Mouse (Mus musculus): ENCODE data around the gene A030014E15Rik.

A030014E15Rik gene

DNA sequence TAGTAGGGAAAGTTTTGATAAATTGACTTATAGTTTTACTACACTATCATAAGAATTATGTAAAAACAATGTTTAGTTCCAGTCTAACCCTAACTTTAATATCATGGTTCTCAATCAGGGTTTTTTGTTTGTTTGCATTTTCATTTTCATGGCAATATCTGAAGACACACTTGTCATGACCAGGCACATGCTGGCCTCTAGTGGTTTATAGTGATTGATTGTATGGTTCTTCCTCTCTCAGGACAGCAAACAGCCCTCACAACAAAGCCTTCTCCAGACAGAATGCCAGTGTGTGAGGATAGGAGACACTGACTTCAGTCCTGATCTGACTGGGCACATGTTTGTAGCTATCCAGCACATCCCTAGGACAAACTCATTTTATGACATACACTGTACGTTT lies 48.5 kb downstream of the A030014E15Rik start:
- POLR2A ChIA-PET: interaction anchor here in 2 of 4 experiments (0.7 to 2.3 kb wide), 10 partner anchors 9 to 151 kb away, joined by 3 to 8 read pairs (median 5); partner anchors contain the start of genes Gm47955 (in 1 of the 2) and Slc19a3 (in 1 of the 2)
- CTCF ChIA-PET: interaction anchor here in 2 of 4 experiments (1.2 to 1.8 kb wide), 5 partner anchors 12 to 186 kb away, joined by 3 to 5 read pairs (median 3); no protein-coding TSS in a partner anchor

DNA sequence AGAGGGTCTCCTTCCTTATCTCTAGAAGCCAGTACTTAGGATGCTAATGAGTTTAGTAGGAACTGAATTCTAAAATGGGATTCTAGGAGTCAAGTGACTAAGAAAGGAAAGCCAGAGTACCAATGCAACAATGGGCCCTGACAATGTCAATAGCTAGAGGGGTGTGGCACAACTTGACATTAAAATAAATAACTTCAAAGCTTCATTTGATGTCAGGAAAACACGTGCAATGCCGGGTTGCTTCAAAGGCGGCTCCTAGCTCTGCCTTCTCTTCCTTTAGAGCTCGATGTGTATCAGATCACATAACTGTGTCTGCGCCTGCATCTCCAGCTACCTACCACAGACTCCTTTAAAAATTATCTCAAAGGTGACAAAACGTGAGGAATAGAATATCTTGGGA lies 49.2 kb downstream of the A030014E15Rik start:
- ChIA-PET CTCF (interaction anchor here in 3 of 4 experiments (0.8 to 1.8 kb wide), 7 partner anchors 11 to 186 kb away, joined by 3 to 5 read pairs (median 3); partner anchors contain the start of gene Gm47955 (in 1 of the 3)), POLR2A (interaction anchor here in 3 of 4 experiments (0.6 to 2.3 kb wide), 16 partner anchors 10 to 153 kb away, joined by 3 to 8 read pairs (median 4); partner anchors contain the start of genes Gm47955 (in 1 of the 3) and Slc19a3 (in 1 of the 3))

DNA sequence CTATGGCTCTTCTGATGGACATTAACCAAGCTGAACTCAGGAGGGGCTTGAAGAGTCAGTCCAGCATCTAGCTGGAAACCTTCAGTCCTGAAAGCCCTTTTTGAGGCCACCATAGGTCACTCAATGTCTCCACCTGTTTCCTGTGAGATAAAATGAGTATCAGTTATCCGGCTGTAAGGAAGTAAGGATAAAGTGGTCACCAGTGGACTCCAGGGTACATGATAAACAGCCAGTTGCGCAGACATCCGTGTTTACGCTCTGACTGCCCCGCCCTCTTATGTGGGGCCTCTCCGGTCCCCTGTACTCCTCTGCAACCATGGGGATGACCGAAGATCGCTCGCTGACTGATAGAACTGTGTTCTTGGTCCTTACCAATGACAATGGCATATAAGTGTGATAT lies 49.6 kb downstream of the A030014E15Rik start:
- POLR2A ChIA-PET: interaction anchor here in 3 of 4 experiments (0.8 to 2.3 kb wide), 14 partner anchors 9 to 1887 kb away, joined by 3 to 8 read pairs (median 5); partner anchors contain the start of gene Gm47955 (in 1 of the 3)

More for the DNA sequence above, 49.6 kb downstream of the A030014E15Rik start:
- CTCF ChIA-PET: interaction anchor here in 3 of 4 experiments (0.8 to 1.8 kb wide), 7 partner anchors 11 to 187 kb away, joined by 3 to 5 read pairs (median 3); partner anchors contain the start of gene Gm47955 (in 1 of the 3)

Measured in embryonic stem cell, embryonic (primary cell).